Mouse (Mus musculus) limb, embryonic 10.5 days (tissue): Measurements from ENCODE around the gene Coq8a. TPM values are rescaled to one million over a fixed set of nuclear protein-coding genes. Genes with fewer than 3 reads are reported as not detected.

Experiments
- DNase-seq: peaks from one replicate; pipeline ENCODE4 v3.0.0-alpha.2; 2017; ENCODE audit warnings: low spot score
- H3K27ac ChIP-seq: fragments of 300-500 bp; sonication (generic); 2 replicates; pipeline ENCODE4 v1.5.1; 2016; ENCODE audit warnings: mild to moderate bottlenecking
- H3K27me3 ChIP-seq: fragments of 300-500 bp; sonication (generic); 2 replicates; pipeline ENCODE4 v1.6.1; 2016; ENCODE audit warnings: low read depth, mild to moderate bottlenecking; ENCODE audit not compliant: poor library complexity, severe bottlenecking
- H3K36me3 ChIP-seq: fragments of 300-500 bp; sonication (generic); 2 replicates; pipeline ENCODE4 v1.6.1; 2016; ENCODE audit warnings: mild to moderate bottlenecking, moderate library complexity
- H3K4me1 ChIP-seq: fragments of 300-500 bp; sonication (generic); 2 replicates; pipeline ENCODE4 v1.6.1; 2016
- H3K4me3 ChIP-seq: fragments of 300-500 bp; sonication (generic); 2 replicates; pipeline ENCODE4 v1.5.1; 2016; ENCODE audit warnings: mild to moderate bottlenecking, moderate library complexity
- H3K9me3 ChIP-seq: fragments of 300-500 bp; sonication (generic); replicated peaks from 2 replicates; pipeline ENCODE4 v1.6.1; 2016; ENCODE audit warnings: mild to moderate bottlenecking
- whole genome bisulfite sequencing: fragments of 180-500 bp; shearing (Covaris S2); methylation state at CpG from one replicate; pipeline ENCODE4 v1.1.7; 2016; 5-methylcytosine and 5-hydroxymethylcytosine counted together
- polyA plus RNA-seq: library from polyadenylated mRNA; unstranded; fragments of >200 nt; fragmentation: Nextera tagmentation; extraction: Ambion mirVana; gene quantifications from 2 replicates; pipeline ENCODE4 v1.2.1, GENCODE M21; 2016

Gene Coq8a
- polyA plus RNA-seq, 1 experiment from 2014 or later = 2.1 TPM

DNA sequence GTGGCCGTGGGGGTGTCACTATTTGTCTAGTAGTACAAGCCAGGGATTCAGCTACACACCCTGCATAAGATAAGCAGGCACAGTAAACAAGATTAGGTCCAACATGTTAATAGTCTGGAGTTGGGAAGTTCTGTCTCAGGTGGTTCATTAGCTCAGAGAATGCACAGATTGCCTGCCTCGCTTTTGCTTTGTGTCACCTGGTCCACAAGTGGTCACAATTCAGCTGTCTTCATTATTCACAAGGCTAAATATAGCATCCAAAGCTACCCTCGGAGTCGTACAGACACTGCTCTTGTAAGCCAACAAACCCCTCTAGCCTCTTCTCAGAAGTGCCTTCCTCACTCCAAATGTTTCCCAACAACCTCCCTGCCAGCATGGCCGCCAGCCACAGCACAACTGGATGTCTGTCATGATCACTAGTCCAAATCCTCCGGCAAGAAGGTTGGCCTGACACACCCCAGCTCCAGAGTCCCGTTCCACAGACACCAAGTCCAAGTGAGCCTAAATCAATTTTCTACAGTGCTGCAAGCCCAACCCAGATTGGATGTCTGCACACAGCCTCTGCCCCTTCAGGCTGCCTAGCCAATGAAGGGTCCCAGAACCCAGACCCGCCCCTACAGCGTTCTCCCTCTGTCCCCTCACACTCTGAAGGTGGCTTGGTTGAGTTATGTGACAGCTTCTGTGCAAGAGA, 4.5 kb downstream of the Coq8a start:
- H3K27me3 ChIP-seq = peaks cover 10% of the 10 kb centered on the region; the same call in 1 of the 2 replicates
- H3K27ac ChIP-seq = no peak overlapping the region
- H3K36me3 ChIP-seq = no peaks in the 10 kb centered on the region
- DNase-seq = peak; percentile 42
- WGBS = 35% methylated on average over 9 of the region's 9 CpGs
- peak overlapping the region; percentile 71 for H3K4me3 ChIP-seq
- H3K9me3 ChIP-seq = no peaks in the 10 kb centered on the region
- peaks cover 13% of the 10 kb centered on the region for H3K4me1 ChIP-seq

- Histone ChIP-seq H3K36me3 (no peaks in the 10 kb centered on the region), H3K27ac (no peak overlapping the region), H3K4me3 (no peak overlapping the region), H3K9me3 (no peaks in the 10 kb centered on the region), H3K27me3 (peaks cover 10% of the 10 kb centered on the region; the same call in 1 of the 2 replicates), H3K4me1 (peaks cover 13% of the 10 kb centered on the region)
- WGBS = 91% methylated on average over 9 of the region's 9 CpGs
- no peak for DNase-seq
These were observed 5.4 kb downstream of the Coq8a start for GRCm38 (mm10) chr1:180194048-180194447.

- H3K4me1 ChIP-seq = peaks cover 13% of the 10 kb centered on the region
- no peaks in the 10 kb centered on the region for H3K9me3 ChIP-seq
- H3K4me3 ChIP-seq = no peak overlapping the region
- no peak for DNase-seq
- H3K27ac ChIP-seq = no peak overlapping the region
- no peaks in the 10 kb centered on the region for H3K36me3 ChIP-seq
- 85% methylated on average over 8 of the region's 8 CpGs for WGBS
- H3K27me3 ChIP-seq = peaks cover 10% of the 10 kb centered on the region; the same call in 1 of the 2 replicates
These were observed 5.9 kb downstream of the Coq8a start for GRCm38 (mm10) chr1:180193391-180193935.

DNA sequence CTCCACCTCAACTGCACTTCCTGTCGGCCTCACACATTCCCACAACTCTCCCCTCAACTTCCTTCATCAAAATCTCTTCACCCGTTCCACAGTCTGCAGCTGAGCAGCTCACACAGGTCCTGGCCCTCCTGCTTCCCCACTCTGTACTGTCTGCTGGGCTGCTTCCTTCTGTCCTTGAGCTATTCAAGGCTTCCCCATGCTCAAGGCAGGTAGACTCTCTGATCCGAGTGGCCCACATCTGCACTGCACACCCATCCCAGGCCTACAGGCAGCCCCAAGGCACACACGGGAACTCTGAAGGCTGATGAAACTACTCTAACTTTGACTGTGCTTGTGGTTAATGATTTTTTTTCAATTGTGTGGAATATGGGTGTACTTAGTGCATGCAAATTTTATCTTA, 6.5 kb downstream of the Coq8a start:
- peaks cover 10% of the 10 kb centered on the region; the same call in 1 of the 2 replicates for H3K27me3 ChIP-seq
- H3K36me3 ChIP-seq = no peaks in the 10 kb centered on the region
- H3K9me3 ChIP-seq = no peaks in the 10 kb centered on the region
- no peak overlapping the region for H3K4me3 ChIP-seq
- H3K4me1 ChIP-seq = peaks cover 13% of the 10 kb centered on the region
- no peak overlapping the region for H3K27ac ChIP-seq
- 72% methylated on average over 4 of the region's 4 CpGs for WGBS
- no peak for DNase-seq

GRCm38 (mm10) chr1:180191651-180192220, 7.7 kb downstream of the Coq8a start:
- H3K27ac ChIP-seq = no peak overlapping the region
- peaks cover 10% of the 10 kb centered on the region; the same call in 1 of the 2 replicates for H3K27me3 ChIP-seq
- H3K4me3 ChIP-seq = no peak overlapping the region
- H3K9me3 ChIP-seq = no peaks in the 10 kb centered on the region
- no peaks in the 10 kb centered on the region for H3K36me3 ChIP-seq
- WGBS = 74% methylated on average over 7 of the region's 7 CpGs
- peaks cover 13% of the 10 kb centered on the region for H3K4me1 ChIP-seq
- DNase-seq = no peak

DNA sequence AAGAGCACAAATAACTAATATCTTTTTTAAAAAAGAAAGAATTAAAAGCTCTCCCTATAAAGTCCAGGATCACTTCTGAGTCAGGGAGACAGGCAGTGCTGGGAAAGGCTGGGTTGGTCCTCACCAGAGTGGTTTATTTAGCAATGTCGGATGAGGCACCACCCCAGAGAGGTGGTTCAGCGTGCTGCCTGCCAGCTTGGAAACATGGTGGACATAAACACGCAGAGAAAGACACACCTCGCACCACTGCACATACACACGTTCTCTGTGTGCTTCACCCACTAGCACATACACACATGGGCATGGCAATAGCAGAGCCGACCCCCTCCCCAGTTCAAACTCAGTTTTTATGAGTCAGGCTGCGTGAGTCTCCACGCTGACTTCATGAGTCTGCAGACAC, 8.3 kb downstream of the Coq8a start:
- no peaks in the 10 kb centered on the region for H3K36me3 ChIP-seq
- peaks cover 10% of the 10 kb centered on the region; the same call in 1 of the 2 replicates for H3K27me3 ChIP-seq
- H3K9me3 ChIP-seq = no peaks in the 10 kb centered on the region
- WGBS = 85% methylated on average over 8 of the region's 8 CpGs
- no peak for DNase-seq
- H3K4me3 ChIP-seq = no peak overlapping the region
- no peak overlapping the region for H3K27ac ChIP-seq
- H3K4me1 ChIP-seq = peaks cover 9% of the 10 kb centered on the region

DNA sequence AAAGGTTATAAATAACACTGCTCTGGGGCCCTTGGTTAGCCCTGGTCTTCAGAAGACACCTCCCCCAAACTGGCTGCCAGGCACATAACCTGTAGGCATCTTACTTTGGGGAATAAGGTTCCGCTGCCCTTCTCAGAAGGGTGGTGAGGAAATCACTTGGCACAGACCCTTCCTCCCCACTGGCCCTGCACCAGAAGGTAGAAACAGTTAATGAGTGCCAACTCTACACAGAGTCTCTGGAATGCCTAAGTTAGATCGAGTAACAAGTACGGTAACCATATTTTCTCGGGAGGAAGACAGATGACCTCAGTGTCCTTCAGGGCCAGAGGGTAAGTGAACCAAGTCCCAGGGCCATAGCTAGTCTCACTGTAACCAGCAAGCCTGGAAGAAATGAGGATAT, 10.5 kb downstream of the Coq8a start:
- H3K27ac ChIP-seq = no peak overlapping the region
- H3K36me3 ChIP-seq = no peaks in the 10 kb centered on the region
- H3K4me3 ChIP-seq = no peak overlapping the region
- H3K4me1 ChIP-seq = no peaks in the 10 kb centered on the region
- no peaks in the 10 kb centered on the region for H3K9me3 ChIP-seq
- H3K27me3 ChIP-seq = 0 out of 2 replicates have a peak, but pooled peaks cover 4% of the 10 kb centered on the region
- WGBS = 88% methylated on average over 4 of the region's 4 CpGs
- DNase-seq = no peak

GRCm38 (mm10) chr1:180186371-180186770, 13.0 kb downstream of the Coq8a start:
- DNase-seq = no peak
- no peaks in the 10 kb centered on the region for H3K9me3 ChIP-seq
- H3K27ac ChIP-seq = no peak overlapping the region
- WGBS = 89% methylated on average over 3 of the region's 3 CpGs
- H3K36me3 ChIP-seq = no peaks in the 10 kb centered on the region
- no peak overlapping the region for H3K4me3 ChIP-seq
- no peaks in the 10 kb centered on the region for H3K27me3 ChIP-seq
- H3K4me1 ChIP-seq = no peaks in the 10 kb centered on the region

- H3K4me3 ChIP-seq = no peak overlapping the region
- H3K36me3 ChIP-seq = no peaks in the 10 kb centered on the region
- H3K9me3 ChIP-seq = no peaks in the 10 kb centered on the region
- 75% methylated on average over 5 of the region's 5 CpGs for WGBS
- H3K27me3 ChIP-seq = no peaks in the 10 kb centered on the region
- no peaks in the 10 kb centered on the region for H3K4me1 ChIP-seq
- no peak overlapping the region for H3K27ac ChIP-seq
- no peak for DNase-seq
These were observed 13.5 kb downstream of the Coq8a start for GRCm38 (mm10) chr1:180185877-180186276.

DNA sequence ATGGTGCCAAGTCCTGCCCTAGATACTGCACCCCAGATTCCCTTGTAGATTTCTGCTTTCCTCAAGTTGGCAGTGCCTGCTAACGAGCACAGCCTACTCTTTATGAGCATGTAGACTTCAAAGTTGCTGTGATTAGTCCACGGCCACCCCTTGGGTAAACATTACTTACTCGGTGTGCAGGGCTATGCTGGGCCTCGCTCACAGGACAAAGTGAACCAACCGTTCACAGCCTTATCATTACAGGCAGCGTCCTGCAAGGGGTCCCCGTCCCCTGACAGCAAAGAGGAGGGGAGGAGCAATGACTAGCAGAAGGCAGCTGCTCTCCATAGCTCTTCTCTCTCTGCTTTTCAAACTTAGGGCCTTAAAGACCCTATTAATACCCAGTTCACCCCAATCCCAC, 14.6 kb downstream of the Coq8a start:
- DNase-seq = no peak
- H3K36me3 ChIP-seq = no peaks in the 10 kb centered on the region
- no peak overlapping the region for H3K27ac ChIP-seq
- H3K9me3 ChIP-seq = no peaks in the 10 kb centered on the region
- no peak overlapping the region for H3K4me3 ChIP-seq
- H3K27me3 ChIP-seq = no peaks in the 10 kb centered on the region
- 49% methylated on average over 7 of the region's 7 CpGs for WGBS
- no peaks in the 10 kb centered on the region for H3K4me1 ChIP-seq

DNA sequence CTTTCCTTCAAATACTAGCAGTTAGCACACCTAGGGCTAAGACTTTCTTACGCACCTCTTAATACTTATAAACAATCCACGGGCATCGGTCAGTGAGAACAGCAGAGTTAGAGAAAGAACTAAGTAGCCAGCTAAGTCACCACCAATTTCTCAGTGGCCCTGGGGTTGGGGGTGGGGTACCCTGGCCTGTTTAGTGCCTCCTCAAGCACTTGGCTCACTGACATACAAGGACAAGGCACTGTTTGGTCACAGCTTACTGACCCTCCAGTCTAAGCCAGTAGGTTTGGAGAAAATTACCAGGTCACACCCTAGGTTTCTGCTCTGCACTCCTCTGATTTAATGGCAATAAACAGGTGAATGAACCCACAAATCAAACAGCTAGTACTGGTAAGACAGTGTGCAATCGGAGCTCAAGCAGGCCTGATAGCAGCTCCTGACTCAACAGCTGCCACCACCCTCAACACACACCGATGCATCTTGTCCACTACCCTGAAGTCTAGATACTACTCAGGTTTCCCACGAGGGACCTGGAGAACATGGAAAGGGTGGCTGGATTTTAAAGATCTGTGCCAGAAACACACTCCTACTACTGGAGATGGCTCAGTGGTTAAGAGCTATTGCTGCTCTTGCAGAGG, 15.8 kb downstream of the Coq8a start:
- Histone ChIP-seq H3K36me3 (no peaks in the 10 kb centered on the region), H3K27me3 (no peaks in the 10 kb centered on the region), H3K27ac (no peak overlapping the region), H3K4me3 (no peak overlapping the region), H3K4me1 (no peaks in the 10 kb centered on the region), H3K9me3 (no peaks in the 10 kb centered on the region)
- 92% methylated on average over 6 of the region's 6 CpGs for WGBS
- no peak for DNase-seq

- H3K4me3 ChIP-seq = no peak overlapping the region
- H3K4me1 ChIP-seq = no peaks in the 10 kb centered on the region
- no peaks in the 10 kb centered on the region for H3K36me3 ChIP-seq
- no peak overlapping the region for H3K27ac ChIP-seq
- DNase-seq = no peak
- H3K9me3 ChIP-seq = no peaks in the 10 kb centered on the region
- WGBS = 76% methylated on average over 3 of the region's 3 CpGs
- H3K27me3 ChIP-seq = no peaks in the 10 kb centered on the region
These were observed 16.7 kb downstream of the Coq8a start for GRCm38 (mm10) chr1:180182731-180183130.

DNA sequence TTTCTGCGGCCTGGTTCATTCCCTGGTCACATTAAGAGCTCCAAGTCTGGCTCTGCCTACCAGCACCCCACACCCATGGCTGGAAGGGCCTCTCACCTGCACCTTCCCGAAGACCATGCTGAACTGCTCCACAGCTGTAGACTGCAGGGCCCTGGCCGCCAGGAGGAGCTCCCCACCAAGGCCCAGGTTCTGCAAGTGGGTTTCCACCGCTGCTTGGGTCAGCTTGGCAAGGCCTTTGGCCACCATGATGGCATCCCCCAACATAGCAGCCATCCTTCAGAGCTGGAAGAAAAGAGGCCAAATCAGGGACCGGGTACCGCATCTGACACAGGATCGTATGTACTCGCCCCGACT, 17.5 kb downstream of the Coq8a start:
- Histone ChIP-seq H3K27me3 (no peaks in the 10 kb centered on the region), H3K9me3 (no peaks in the 10 kb centered on the region), H3K4me1 (no peaks in the 10 kb centered on the region), H3K27ac (no peak overlapping the region), H3K36me3 (no peaks in the 10 kb centered on the region), H3K4me3 (no peak overlapping the region)
- WGBS = 88% methylated on average over 9 of the region's 9 CpGs
- no peak for DNase-seq
